Mouse (Mus musculus): ENCODE measurements at regions not wholly inside any gene's neighbourhood (a gene's known extent, or its start where the extent isn't known, plus 50 kb on each side); places are given as distances from the start of the nearest gene placed in this dataset.

DNA sequence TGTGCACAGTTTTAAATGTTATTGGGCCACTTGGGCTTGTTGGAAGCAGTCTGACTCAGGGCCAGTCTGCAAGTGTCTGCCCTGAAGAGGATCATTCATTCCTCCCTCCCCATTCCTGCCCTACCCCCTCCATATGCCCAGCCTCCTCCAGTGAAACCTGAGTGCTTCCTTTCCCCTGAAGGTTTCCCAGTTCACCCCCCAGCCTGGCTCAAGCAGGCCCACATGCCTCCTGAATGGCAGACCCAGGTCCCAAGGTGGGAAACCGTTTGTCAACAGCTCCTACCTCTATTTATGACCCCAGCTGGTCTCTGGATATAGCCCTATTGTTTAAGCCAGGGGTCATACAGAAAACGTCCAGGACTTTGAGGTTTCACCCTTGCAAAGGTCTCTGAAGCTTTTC, 89.7 kb upstream of the Foxc1 start:
- no peaks in the 10 kb centered on the region for H3K36me3 ChIP-seq (ENCODE audit: control insufficient read depth, insufficient read depth, low read length)
- H3K4me3 ChIP-seq (ENCODE audit: low read depth, low read length) = no peak overlapping the region
- H3K27me3 ChIP-seq (ENCODE audit: control insufficient read depth, insufficient read depth, low read length) = no peaks in the 10 kb centered on the region
- H3K4me1 ChIP-seq (replicated peaks; ENCODE audit: control insufficient read depth, insufficient read depth, low read length) = no peaks in the 10 kb centered on the region
- no peaks in the 10 kb centered on the region for H3K9me3 ChIP-seq (ENCODE audit: control insufficient read depth, low read length)
- DNase-seq (ENCODE audit: low spot score) = no peak
- no peak overlapping the region for H3K27ac ChIP-seq (ENCODE audit: low read depth, low read length)
- no peak overlapping the region for H3K4me2 ChIP-seq (replicated peaks; ENCODE audit: low read depth, low read length)
- 43% methylated on average over 2 of the region's 2 CpGs for WGBS
- no peak for ATAC-seq (ENCODE audit: low FRiP score)
- H3K9ac ChIP-seq (ENCODE audit: low read depth, low read length) = no peak overlapping the region

DNA sequence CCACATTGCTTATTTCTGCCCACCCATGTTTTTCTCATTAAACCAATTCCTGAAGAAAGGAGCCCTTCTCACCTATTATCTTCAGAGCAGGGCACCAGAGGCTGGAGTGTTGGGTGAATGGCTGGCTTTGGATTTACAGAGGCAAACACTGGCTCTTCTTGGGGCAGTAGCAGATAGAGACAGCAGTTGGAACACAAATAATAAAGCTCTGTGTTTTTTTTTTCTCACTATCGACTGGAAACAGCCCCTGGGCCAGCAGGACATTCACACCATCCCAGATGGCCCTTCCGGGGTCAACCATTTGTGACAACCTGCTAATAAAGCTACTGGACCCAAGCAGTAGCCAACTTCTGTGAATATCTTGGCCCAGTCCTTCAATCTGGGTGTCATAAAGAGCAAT, 85.7 kb upstream of the Foxc1 start:
- Histone ChIP-seq H3K36me3 (ENCODE audit: control insufficient read depth, insufficient read depth, low read length) (no peaks in the 10 kb centered on the region), H3K4me3 (ENCODE audit: low read depth, low read length) (no peak overlapping the region), H3K4me1 (replicated peaks; ENCODE audit: control insufficient read depth, insufficient read depth, low read length) (no peaks in the 10 kb centered on the region), H3K27me3 (ENCODE audit: control insufficient read depth, insufficient read depth, low read length) (no peaks in the 10 kb centered on the region), H3K9me3 (ENCODE audit: control insufficient read depth, low read length) (no peaks in the 10 kb centered on the region), H3K27ac (ENCODE audit: low read depth, low read length) (no peak overlapping the region), H3K4me2 (replicated peaks; ENCODE audit: low read depth, low read length) (no peak overlapping the region), H3K9ac (ENCODE audit: low read depth, low read length) (no peak overlapping the region)
- 66% methylated on average over 2 of the region's 2 CpGs for WGBS
- ATAC-seq (ENCODE audit: low FRiP score) (no peak), DNase-seq (ENCODE audit: low spot score) (no peak)

DNA sequence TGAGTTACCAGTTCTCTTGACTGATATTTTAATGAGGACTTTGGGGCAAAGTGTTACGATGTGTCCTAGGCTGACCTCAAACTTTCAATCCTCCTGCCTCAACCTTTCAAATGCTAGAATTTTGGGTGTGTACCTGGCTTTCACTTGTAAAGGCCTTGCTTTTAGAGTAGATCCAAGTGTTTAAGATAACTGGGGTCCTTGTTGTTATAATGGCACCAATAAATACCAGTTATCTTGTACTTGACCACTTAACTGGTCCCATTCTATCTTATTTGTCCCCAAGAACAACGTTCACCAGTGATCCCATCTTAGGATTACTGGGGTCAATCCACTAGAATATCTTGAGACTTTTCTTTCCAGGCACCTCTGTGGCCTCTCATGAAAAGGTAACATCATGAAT, 77.6 kb upstream of the Foxc1 start:
- WGBS = 95% methylated on average over 2 of the region's 2 CpGs
- H3K36me3 ChIP-seq (ENCODE audit: control insufficient read depth, insufficient read depth, low read length) = no peaks in the 10 kb centered on the region

DNA sequence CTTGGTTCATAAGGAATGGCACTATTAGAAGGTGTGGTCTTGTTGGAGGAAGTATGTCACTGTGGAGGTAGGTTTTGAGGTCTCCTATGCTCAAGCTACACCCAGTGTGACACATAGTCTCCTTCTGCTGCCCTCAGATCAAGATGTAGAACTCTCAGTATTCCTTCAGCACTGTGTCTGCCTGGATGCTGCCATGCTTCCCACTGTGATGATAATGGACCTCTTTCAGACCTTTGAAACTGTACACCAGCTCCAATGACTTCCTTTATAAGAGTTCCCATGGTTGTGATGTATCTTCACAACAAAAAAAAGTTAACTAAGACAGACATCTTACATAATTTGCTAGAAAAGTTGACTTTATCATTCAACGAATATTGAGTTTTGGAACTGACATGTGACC, 60.2 kb upstream of the Foxc1 start:
- DNase-seq (ENCODE audit: low spot score) (no peak), ATAC-seq (ENCODE audit: low FRiP score) (no peak)
- 86% methylated on average over 1 of the region's 1 CpGs for WGBS
- Histone ChIP-seq H3K4me3 (ENCODE audit: low read depth, low read length) (no peak overlapping the region), H3K27ac (ENCODE audit: low read depth, low read length) (no peak overlapping the region), H3K4me2 (replicated peaks; ENCODE audit: low read depth, low read length) (no peak overlapping the region), H3K9me3 (ENCODE audit: control insufficient read depth, low read length) (no peaks in the 10 kb centered on the region), H3K9ac (ENCODE audit: low read depth, low read length) (no peak overlapping the region), H3K36me3 (ENCODE audit: control insufficient read depth, insufficient read depth, low read length) (no peaks in the 10 kb centered on the region), H3K4me1 (replicated peaks; ENCODE audit: control insufficient read depth, insufficient read depth, low read length) (no peaks in the 10 kb centered on the region), H3K27me3 (ENCODE audit: control insufficient read depth, insufficient read depth, low read length) (no peaks in the 10 kb centered on the region)

More for the DNA sequence above, 77.6 kb upstream of the Foxc1 start:
- Histone ChIP-seq H3K4me1 (replicated peaks; ENCODE audit: control insufficient read depth, insufficient read depth, low read length) (no peaks in the 10 kb centered on the region), H3K27me3 (ENCODE audit: control insufficient read depth, insufficient read depth, low read length) (no peaks in the 10 kb centered on the region), H3K4me2 (replicated peaks; ENCODE audit: low read depth, low read length) (no peak overlapping the region), H3K27ac (ENCODE audit: low read depth, low read length) (no peak overlapping the region), H3K9ac (ENCODE audit: low read depth, low read length) (no peak overlapping the region), H3K9me3 (ENCODE audit: control insufficient read depth, low read length) (no peaks in the 10 kb centered on the region), H3K4me3 (ENCODE audit: low read depth, low read length) (no peak overlapping the region)
- ATAC-seq (ENCODE audit: low FRiP score) (no peak), DNase-seq (ENCODE audit: low spot score) (no peak)

Data from hindbrain, embryonic 11.5 days (tissue).